Mouse (Mus musculus) thymus, adult 2 months (tissue): ENCODE results near the gene Wfdc17. TPM values are rescaled to one million over a fixed set of nuclear protein-coding genes. Genes with fewer than 3 reads are reported as not detected.

Experiments used
- DNase-seq: peaks from one replicate; pipeline ENCODE4 v3.0.0; 2021
- H3K27ac ChIP-seq: fragments of 200-500 bp; 2 replicates; pipeline ENCODE4 v1.5.1; 2012; ENCODE audit warnings: low read length, control low read depth; ENCODE audit not compliant: control insufficient read depth, insufficient read depth
- H3K27me3 ChIP-seq: fragments of 200-500 bp; 2 replicates; pipeline ENCODE4 v1.6.1; 2012; ENCODE audit warnings: mild to moderate bottlenecking, low read length, moderate library complexity, mixed read lengths; ENCODE audit not compliant: control insufficient read depth, insufficient read depth
- H3K36me3 ChIP-seq: fragments of 200-500 bp; 2 replicates; pipeline ENCODE4 v1.6.1; 2012; ENCODE audit warnings: mild to moderate bottlenecking, low read length, moderate library complexity; ENCODE audit not compliant: control insufficient read depth, insufficient read depth
- H3K4me1 ChIP-seq: fragments of 200-500 bp; replicated peaks from 2 replicates; pipeline ENCODE4 v1.6.1; 2012; ENCODE audit warnings: low read length; ENCODE audit not compliant: control insufficient read depth, insufficient read depth
- H3K4me3 ChIP-seq: fragments of 200-500 bp; 2 replicates; pipeline ENCODE4 v1.5.1; 2012; ENCODE audit warnings: mild to moderate bottlenecking, low read length, control low read depth, moderate library complexity; ENCODE audit not compliant: control insufficient read depth, insufficient read depth
- CTCF ChIP-seq: fragments of 200-500 bp; IDR thresholded peaks from 2 replicates; pipeline ENCODE4 v1.5.1; 2012; ENCODE audit warnings: mild to moderate bottlenecking, control low read depth, low read length, moderate library complexity, borderline replicate concordance; ENCODE audit not compliant: control insufficient read depth, poor library complexity, insufficient read depth; ENCODE audit errors: extremely low read depth
- POLR2A ChIP-seq: fragments of 200-500 bp; IDR thresholded peaks from 2 replicates; pipeline ENCODE4 v1.6.1; 2012; ENCODE audit warnings: mild to moderate bottlenecking, low read length, control low read depth, moderate library complexity; ENCODE audit not compliant: control insufficient read depth, poor library complexity, insufficient read depth; ENCODE audit errors: extremely low read depth
- WGBS: fragments of 180-500 bp; shearing (Covaris S2); methylation state at CpG from one replicate; pipeline ENCODE4 v1.1.7; 2018; 5-methylcytosine and 5-hydroxymethylcytosine counted together
- polyA plus RNA-seq: library from polyadenylated mRNA; depleted of rRNA; stranded (reverse); fragments of >200 nt; gene quantifications from 2 replicates; pipeline ENCODE4 v1.2.3, GENCODE M21; 2012; rRNA removed

Wfdc17 gene
- 14.8 and 44.4 TPM in 2 replicates for polyA plus RNA-seq

DNA sequence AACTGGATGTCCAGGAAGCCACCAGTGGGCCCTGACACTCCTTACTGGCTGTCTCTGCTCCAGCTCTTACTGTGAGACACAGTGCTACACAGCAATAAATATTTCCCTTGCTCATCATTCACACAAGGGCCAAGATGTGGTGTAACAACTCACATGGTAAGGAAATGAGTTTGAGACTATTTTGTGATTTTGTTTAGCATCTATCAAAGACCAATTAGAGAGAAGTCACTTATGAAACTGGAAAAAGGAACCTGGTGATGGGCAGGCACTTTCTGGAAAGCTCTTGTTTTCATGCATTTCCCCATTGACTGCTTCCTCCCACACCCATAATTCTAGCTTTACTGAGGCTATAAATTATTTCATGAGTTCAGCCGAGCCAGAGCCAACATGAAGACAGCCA is at the start of gene Wfdc17:
Wfdc17 (plus strand) TSS at position 287 of the 400 bp plus-strand sequence.
- Histone ChIP-seq H3K27ac (no peak within 1 kb of the TSS), H3K4me3 (no peak within 1 kb of the TSS), H3K4me1 (no peaks in the 10 kb centered on the region), H3K36me3 (no peaks in the 10 kb centered on the region), H3K27me3 (no peaks in the 10 kb centered on the region)
- DNase-seq = no peak
- TF ChIP-seq CTCF (no peak), POLR2A (no peak)
- 16% methylated on average over 1 of the region's 1 CpGs for WGBS

DNA sequence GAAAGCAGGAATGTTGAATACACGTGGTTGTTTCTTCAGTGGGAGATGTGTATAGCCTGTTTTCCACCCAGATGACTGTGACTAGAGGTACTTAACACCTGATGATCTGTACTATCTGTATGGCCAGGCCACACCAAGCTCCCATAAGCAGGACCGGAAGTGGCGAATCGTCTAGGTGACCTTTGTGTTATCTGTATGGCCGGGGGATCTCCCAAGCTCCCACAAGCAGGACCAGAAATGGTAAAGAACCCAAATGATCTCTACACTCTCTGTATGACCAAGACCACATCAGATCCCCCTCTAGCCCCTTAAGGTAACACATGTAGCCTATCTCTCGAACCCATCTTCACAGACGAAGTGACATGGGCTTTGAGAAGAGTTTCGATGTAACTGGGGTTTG is 49.2 kb upstream of the Wfdc17 start:
- H3K27ac ChIP-seq = no peak overlapping the region
- WGBS = 91% methylated on average over 8 of the region's 8 CpGs
- TF ChIP-seq POLR2A (no peak), CTCF (no peak)
- peaks cover 6% of the 10 kb centered on the region for H3K4me1 ChIP-seq
- no peak for DNase-seq
- H3K4me3 ChIP-seq = no peak overlapping the region
- no peaks in the 10 kb centered on the region for H3K27me3 ChIP-seq
- no peaks in the 10 kb centered on the region for H3K36me3 ChIP-seq

DNA sequence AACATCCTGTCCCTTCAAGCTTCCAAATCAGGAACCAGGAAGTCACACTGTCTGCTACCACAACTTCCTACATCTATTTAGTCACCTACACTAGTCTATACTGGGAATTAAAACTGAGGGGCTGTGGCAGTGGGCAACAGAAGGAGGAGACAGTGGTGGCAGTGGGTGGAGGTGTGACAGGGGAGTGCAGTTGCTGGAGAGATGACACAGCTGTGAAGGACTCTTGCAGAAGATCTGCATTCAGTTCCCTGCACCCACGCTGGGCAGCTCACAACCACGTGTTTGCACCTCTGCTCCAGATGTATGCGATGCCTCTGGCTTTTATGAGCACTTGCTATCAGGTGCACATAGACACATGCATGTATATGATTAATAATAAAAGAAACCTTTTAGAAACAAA is 46.3 kb upstream of the Wfdc17 start:
- Histone ChIP-seq H3K27ac (no peak overlapping the region), H3K27me3 (no peaks in the 10 kb centered on the region), H3K4me1 (peaks cover 12% of the 10 kb centered on the region), H3K36me3 (no peaks in the 10 kb centered on the region), H3K4me3 (no peak overlapping the region)
- DNase-seq = no peak
- TF ChIP-seq CTCF = no peak
- WGBS = 36% methylated on average over 3 of the region's 3 CpGs

DNA sequence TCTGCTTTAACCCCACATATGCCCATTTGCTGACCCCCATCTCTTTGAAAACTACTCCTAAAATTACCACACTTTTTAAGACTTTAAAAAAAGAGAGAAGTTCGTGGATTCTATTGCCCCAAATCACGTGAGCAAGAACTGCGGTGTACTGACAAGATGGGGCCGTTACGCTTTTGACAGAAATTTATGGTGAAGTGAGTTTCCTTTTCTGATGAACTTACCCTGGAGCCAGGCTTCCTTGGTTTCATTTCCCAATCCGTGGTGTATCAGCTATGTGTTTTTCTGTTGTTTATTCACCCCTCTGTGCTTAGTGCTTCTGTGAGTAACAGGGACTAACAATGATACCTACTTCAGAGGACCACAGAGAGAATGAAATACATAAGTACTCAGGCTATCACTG is 45.0 kb upstream of the Wfdc17 start:
- Histone ChIP-seq H3K36me3 (no peaks in the 10 kb centered on the region), H3K27ac (no peak overlapping the region), H3K4me1 (peaks cover 16% of the 10 kb centered on the region), H3K27me3 (no peaks in the 10 kb centered on the region), H3K4me3 (no peak overlapping the region)
- TF ChIP-seq POLR2A = no peak
- no peak for TF ChIP-seq CTCF
- 12% methylated on average over 6 of the region's 6 CpGs for WGBS
- no peak for DNase-seq

DNA sequence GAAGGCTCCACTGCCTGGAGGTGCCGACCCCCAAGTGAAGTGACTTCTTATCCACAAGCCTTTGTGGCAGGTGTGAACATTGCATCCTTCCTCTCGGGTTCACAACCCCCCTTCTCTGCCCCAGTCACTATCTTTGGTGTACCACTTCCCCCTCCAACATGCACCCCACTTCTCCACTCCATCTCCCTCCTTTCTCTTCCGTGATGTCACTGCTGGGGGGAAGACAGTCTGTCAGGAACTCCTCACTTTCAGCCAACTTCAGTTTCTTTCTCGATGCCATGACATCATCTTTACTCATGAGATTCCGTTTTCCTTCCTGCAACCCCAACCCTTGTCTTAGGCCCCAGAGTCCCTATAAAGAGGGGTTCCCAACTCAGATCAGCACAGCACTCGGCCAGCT is 41.6 kb upstream of the Wfdc17 start, which contains the start of gene Ccl4:
Ccl4 (plus strand) TSS at position 381 of the 400 bp plus-strand sequence.
- WGBS = 7% methylated on average over 6 of the region's 6 CpGs

DNA sequence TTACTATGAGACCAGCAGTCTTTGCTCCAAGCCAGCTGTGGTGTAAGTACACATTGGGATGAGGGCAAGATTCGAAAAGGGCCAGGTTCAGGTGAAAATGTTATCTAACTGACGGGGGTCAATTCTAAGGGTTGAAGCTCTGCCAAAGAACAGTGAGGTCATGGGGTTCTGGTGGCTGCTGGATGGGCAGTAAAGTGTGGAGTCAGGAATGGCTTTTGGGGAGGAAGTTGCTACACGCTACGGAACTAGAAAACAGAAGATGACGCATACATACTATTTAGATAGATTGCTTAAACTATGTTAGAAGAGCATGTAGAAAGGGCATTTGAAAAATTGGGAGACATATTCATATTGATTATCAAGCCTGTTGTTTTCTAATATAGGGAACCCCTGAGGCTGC is 40.3 kb upstream of the Wfdc17 start:
- Histone ChIP-seq H3K36me3 (no peaks in the 10 kb centered on the region), H3K4me3 (no peak overlapping the region), H3K27ac (no peak overlapping the region), H3K27me3 (no peaks in the 10 kb centered on the region), H3K4me1 (peaks cover 11% of the 10 kb centered on the region)
- no peak for TF ChIP-seq POLR2A
- no peak for TF ChIP-seq CTCF
- no peak for DNase-seq
- WGBS = 57% methylated on average over 5 of the region's 5 CpGs

More for the DNA sequence above, 41.6 kb upstream of the Wfdc17 start, which contains the start of gene Ccl4:
- peak within 1 kb of the TSS; percentile 42; the same call in 1 of the 2 replicates for H3K27ac ChIP-seq
- no peaks in the 10 kb centered on the region for H3K36me3 ChIP-seq
- H3K4me3 ChIP-seq = no peak within 1 kb of the TSS
- H3K27me3 ChIP-seq = no peaks in the 10 kb centered on the region
- H3K4me1 ChIP-seq = peaks cover 16% of the 10 kb centered on the region
- DNase-seq = peak; percentile 40
- TF ChIP-seq POLR2A = no peak
- no peak for TF ChIP-seq CTCF

DNA sequence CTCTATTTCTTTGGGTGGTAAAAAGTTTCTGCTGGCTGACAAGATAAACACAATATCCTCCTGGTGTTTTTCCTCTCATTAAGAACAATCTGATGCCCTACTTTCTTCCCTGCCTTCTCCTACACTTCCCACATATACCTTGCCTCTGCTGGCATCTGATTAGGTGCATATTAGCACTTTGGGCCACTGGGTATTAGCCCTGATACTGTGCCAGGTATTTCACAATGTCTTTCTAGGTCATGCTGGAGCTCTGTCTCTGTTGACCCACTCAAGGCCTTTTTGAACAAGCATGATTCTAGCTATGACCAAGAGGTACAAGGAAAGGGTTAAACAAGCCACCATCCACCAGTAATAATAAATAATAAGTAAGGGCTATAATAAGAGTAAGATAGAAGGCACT is 32.0 kb upstream of the Wfdc17 start:
- Histone ChIP-seq H3K4me1 (no peaks in the 10 kb centered on the region), H3K4me3 (no peak overlapping the region), H3K36me3 (no peaks in the 10 kb centered on the region), H3K27ac (no peak overlapping the region), H3K27me3 (no peaks in the 10 kb centered on the region)
- TF ChIP-seq POLR2A (no peak), CTCF (no peak)
- DNase-seq = no peak
